Mouse (Mus musculus): ENCODE results near the gene Olfm1. TPM values are rescaled to one million over a fixed set of nuclear protein-coding genes. Genes with fewer than 3 reads are reported as not detected.

The Olfm1 gene
- polyA plus RNA-seq, 1 experiment, result 19.6 TPM

GRCm38 (mm10) chr2:28201441-28201841 lies 8.6 kb downstream of the Olfm1 start:
- no peak overlapping the region for H3K4me3 ChIP-seq (ENCODE audit: insufficient read depth, low read length)
- H3K27ac ChIP-seq (ENCODE audit: insufficient read depth, low read length), result no peak overlapping the region
- peaks cover 3% of the 10 kb centered on the region; the same call in 1 of the 2 replicates for H3K4me1 ChIP-seq (ENCODE audit: control insufficient read depth, insufficient read depth, low read length)
- TF ChIP-seq CTCF (IDR thresholded peaks at IDR 0.05; ENCODE audit: borderline replicate concordance, insufficient read depth, low read length), result no peak
- TF ChIP-seq POLR2A (IDR thresholded peaks at IDR 0.05; ENCODE audit: low read depth, low read length), result no peak

- Histone ChIP-seq H3K4me3 (ENCODE audit: insufficient read depth, low read length) (no peak overlapping the region), H3K27ac (ENCODE audit: insufficient read depth, low read length) (no peak overlapping the region), H3K4me1 (ENCODE audit: control insufficient read depth, insufficient read depth, low read length) (peaks cover 3% of the 10 kb centered on the region; the same call in 1 of the 2 replicates)
- TF ChIP-seq CTCF (IDR thresholded peaks at IDR 0.05; ENCODE audit: borderline replicate concordance, insufficient read depth, low read length) (peak; percentile 96), POLR2A (IDR thresholded peaks at IDR 0.05; ENCODE audit: low read depth, low read length) (no peak)
Observed at GRCm38 (mm10) chr2:28204167-28204566, 11.4 kb downstream of the Olfm1 start.

GRCm38 (mm10) chr2:28204677-28205466 lies 12.1 kb downstream of the Olfm1 start:
- Histone ChIP-seq H3K27ac (ENCODE audit: insufficient read depth, low read length) (no peak overlapping the region), H3K4me1 (ENCODE audit: control insufficient read depth, insufficient read depth, low read length) (peaks cover 3% of the 10 kb centered on the region; the same call in 1 of the 2 replicates), H3K4me3 (ENCODE audit: insufficient read depth, low read length) (no peak overlapping the region)
- TF ChIP-seq POLR2A (IDR thresholded peaks at IDR 0.05; ENCODE audit: low read depth, low read length), result no peak
- no peak for TF ChIP-seq CTCF (IDR thresholded peaks at IDR 0.05; ENCODE audit: borderline replicate concordance, insufficient read depth, low read length)

GRCm38 (mm10) chr2:28205467-28205805 lies 12.6 kb downstream of the Olfm1 start:
- TF ChIP-seq CTCF (IDR thresholded peaks at IDR 0.05; ENCODE audit: borderline replicate concordance, insufficient read depth, low read length) (peak; percentile 71), POLR2A (IDR thresholded peaks at IDR 0.05; ENCODE audit: low read depth, low read length) (peak; percentile 49; the same call in 1 of the 2 replicates)
- H3K27ac ChIP-seq (ENCODE audit: insufficient read depth, low read length), result no peak overlapping the region
- no peak overlapping the region for H3K4me3 ChIP-seq (ENCODE audit: insufficient read depth, low read length)
- peaks cover 3% of the 10 kb centered on the region; the same call in 1 of the 2 replicates for H3K4me1 ChIP-seq (ENCODE audit: control insufficient read depth, insufficient read depth, low read length)

DNA sequence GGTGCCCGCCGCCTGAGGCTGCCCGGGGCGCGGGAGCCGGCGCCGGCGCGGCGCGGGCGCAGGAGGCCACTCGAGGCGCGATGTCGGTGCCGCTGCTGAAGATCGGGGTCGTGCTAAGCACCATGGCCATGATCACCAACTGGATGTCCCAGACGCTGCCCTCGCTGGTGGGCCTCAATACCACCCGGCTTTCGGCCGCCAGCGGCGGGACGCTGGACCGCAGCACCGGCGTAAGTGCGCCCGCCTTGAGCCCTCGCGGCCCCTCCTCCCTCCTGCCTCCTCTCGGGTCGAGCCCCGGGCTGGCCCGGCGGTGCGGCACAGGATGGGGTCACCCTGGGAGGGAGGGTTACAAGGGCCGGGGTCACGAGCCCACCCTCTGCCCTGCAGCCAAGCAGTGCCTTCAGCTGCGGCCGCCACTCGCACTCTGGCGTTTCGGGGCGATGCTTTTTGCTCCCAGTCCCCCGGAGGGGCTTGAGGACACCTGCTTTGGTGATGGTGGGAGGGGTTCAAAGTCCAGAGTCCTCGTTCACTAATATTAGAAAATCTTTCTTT lies 13.2 kb downstream of the Olfm1 start:
- Histone ChIP-seq H3K4me3 (ENCODE audit: insufficient read depth, low read length) (peak overlapping the region; percentile 43), H3K27ac (ENCODE audit: insufficient read depth, low read length) (no peak overlapping the region), H3K4me1 (ENCODE audit: control insufficient read depth, insufficient read depth, low read length) (peaks cover 3% of the 10 kb centered on the region; the same call in 1 of the 2 replicates)
- TF ChIP-seq CTCF (IDR thresholded peaks at IDR 0.05; ENCODE audit: borderline replicate concordance, insufficient read depth, low read length) (no peak), POLR2A (IDR thresholded peaks at IDR 0.05; ENCODE audit: low read depth, low read length) (no peak)

- Histone ChIP-seq H3K27ac (ENCODE audit: insufficient read depth, low read length) (no peak overlapping the region), H3K4me1 (ENCODE audit: control insufficient read depth, insufficient read depth, low read length) (no peaks in the 10 kb centered on the region), H3K4me3 (ENCODE audit: insufficient read depth, low read length) (0 out of 2 replicates have a peak overlapping the region, but pooled peaks have one; percentile 43)
- no peak for TF ChIP-seq POLR2A (IDR thresholded peaks at IDR 0.05; ENCODE audit: low read depth, low read length)
- TF ChIP-seq CTCF (IDR thresholded peaks at IDR 0.05; ENCODE audit: borderline replicate concordance, insufficient read depth, low read length), result no peak
Observed at GRCm38 (mm10) chr2:28206472-28206871, 13.7 kb downstream of the Olfm1 start.

DNA sequence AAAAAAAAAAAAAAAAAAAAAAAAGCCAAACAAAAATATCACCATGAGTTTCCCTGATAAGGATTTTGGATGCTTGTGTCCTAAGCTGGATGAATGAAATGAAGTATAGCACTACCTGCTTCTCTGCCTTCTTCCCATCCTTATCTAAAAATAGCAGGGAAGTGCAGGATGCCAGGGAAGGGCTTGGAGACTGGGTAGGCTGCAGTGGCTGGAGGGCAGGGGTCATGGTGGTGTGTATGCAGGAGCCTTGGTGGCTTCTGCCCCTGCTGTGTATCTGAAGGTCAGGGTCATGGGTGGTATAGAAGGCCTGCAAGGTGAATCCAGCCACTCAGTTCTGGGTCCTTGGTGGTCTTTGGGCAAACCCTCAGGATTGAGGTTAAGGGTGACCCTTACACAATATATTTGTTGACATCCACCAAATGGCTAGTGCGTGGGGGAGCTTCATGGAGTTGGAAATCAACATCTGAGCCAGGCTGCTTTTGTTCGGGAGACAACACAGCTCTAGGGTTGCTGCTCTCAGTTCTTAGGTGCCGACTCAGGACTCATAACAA lies 14.5 kb downstream of the Olfm1 start:
- Histone ChIP-seq H3K4me3 (ENCODE audit: insufficient read depth, low read length) (no peak overlapping the region), H3K27ac (ENCODE audit: insufficient read depth, low read length) (no peak overlapping the region), H3K4me1 (ENCODE audit: control insufficient read depth, insufficient read depth, low read length) (no peaks in the 10 kb centered on the region)
- TF ChIP-seq POLR2A (IDR thresholded peaks at IDR 0.05; ENCODE audit: low read depth, low read length) (no peak), CTCF (IDR thresholded peaks at IDR 0.05; ENCODE audit: borderline replicate concordance, insufficient read depth, low read length) (no peak)

DNA sequence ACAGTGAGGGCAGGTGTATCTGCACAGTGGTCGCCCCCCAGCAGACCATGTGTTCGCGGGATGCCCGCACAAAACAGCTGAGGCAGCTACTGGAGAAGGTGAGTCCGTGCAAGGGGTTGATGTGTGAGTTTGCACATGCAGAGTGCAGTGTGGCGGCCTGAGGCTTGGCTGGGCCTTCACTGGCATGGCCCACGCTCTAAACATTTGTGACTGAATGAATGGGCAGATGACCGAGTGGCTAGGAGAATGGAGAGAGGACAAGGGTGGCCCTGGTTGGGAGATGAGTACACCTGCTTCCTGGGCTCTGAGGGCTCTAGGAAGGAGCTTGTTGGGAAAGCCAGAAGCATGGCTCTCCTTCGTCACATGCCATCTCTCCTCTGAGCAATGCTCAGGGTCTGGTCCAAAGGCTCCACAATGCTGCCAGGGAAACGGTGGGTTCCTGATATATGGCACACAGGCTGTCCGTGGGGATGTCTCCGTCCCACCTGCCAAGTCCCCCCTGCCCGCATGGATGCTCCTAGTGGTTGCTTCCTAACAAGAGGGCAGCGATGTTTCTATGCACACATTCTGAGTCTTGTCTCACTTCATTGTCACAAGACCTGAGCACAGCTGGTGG lies 15.4 kb downstream of the Olfm1 start:
- TF ChIP-seq CTCF (IDR thresholded peaks at IDR 0.05; ENCODE audit: borderline replicate concordance, insufficient read depth, low read length) (no peak), POLR2A (IDR thresholded peaks at IDR 0.05; ENCODE audit: low read depth, low read length) (no peak)
- no peaks in the 10 kb centered on the region for H3K4me1 ChIP-seq (ENCODE audit: control insufficient read depth, insufficient read depth, low read length)
- no peak overlapping the region for H3K4me3 ChIP-seq (ENCODE audit: insufficient read depth, low read length)
- no peak overlapping the region for H3K27ac ChIP-seq (ENCODE audit: insufficient read depth, low read length)

DNA sequence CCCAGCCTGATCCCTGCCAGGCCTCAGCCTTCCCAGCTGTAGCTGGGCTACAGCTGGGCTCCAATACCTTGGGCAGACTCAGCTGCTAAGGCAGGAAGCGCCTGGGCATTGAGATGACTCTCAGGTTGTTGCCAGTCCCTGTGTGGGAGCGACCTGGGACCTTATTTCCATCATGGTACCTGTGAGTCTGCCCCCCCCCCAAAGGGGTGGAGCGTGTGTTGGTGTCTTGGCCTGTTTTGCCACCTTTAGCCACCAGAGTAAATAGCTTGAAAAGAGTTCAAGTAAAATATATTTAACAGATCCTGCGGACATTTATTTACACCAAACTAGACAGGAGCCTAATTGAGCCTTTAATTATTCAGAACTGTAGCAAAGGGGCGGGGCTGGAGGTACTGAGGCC lies 16.4 kb downstream of the Olfm1 start:
- no peak overlapping the region for H3K4me3 ChIP-seq (ENCODE audit: insufficient read depth, low read length)
- TF ChIP-seq CTCF (IDR thresholded peaks at IDR 0.05; ENCODE audit: borderline replicate concordance, insufficient read depth, low read length), result no peak
- no peak for TF ChIP-seq POLR2A (IDR thresholded peaks at IDR 0.05; ENCODE audit: low read depth, low read length)
- H3K4me1 ChIP-seq (ENCODE audit: control insufficient read depth, insufficient read depth, low read length), result no peaks in the 10 kb centered on the region
- H3K27ac ChIP-seq (ENCODE audit: insufficient read depth, low read length), result no peak overlapping the region

Measured in embryonic fibroblast, embryonic 13.5 days (primary cell).